Mouse (Mus musculus) WW6 (cell line): Measurements from ENCODE around the gene Gm49396.

Experiments
- DNase-seq: peaks from one replicate; pipeline ENCODE4 v3.0.0-alpha.2; 2013; ENCODE audit warnings: low read depth, low spot score

Gene Gm49396

GRCm38 (mm10) chr7:30586455-30587020, 23.4 kb downstream of the Gm49396 start:
- no peak for DNase-seq

GRCm38 (mm10) chr7:30587842-30588667, 24.9 kb downstream of the Gm49396 start:
- DNase-seq, result no peak

GRCm38 (mm10) chr7:30588676-30589434, 25.7 kb downstream of the Gm49396 start, which contains the start of gene Kmt2b:
Gene Kmt2b (minus strand): TSS chr7:30588726.
- DNase-seq, result peak; percentile 98

GRCm38 (mm10) chr7:30589435-30590301, 26.5 kb downstream of the Gm49396 start:
- DNase-seq, result peak; percentile 57

GRCm38 (mm10) chr7:30590927-30591604, 27.9 kb downstream of the Gm49396 start:
- DNase-seq, result no peak

- no peak for DNase-seq
These were observed 28.4 kb downstream of the Gm49396 start for GRCm38 (mm10) chr7:30591605-30591951.

GRCm38 (mm10) chr7:30592772-30593423, 29.8 kb downstream of the Gm49396 start:
- DNase-seq, result no peak

- DNase-seq, result no peak
These were observed 30.7 kb downstream of the Gm49396 start for GRCm38 (mm10) chr7:30593579-30594509.

- no peak for DNase-seq
These were observed 31.4 kb downstream of the Gm49396 start for GRCm38 (mm10) chr7:30594510-30595024.

GRCm38 (mm10) chr7:30596093-30596492, 32.9 kb downstream of the Gm49396 start:
- DNase-seq, result no peak

- no peak for DNase-seq
These were observed 33.7 kb downstream of the Gm49396 start for GRCm38 (mm10) chr7:30596811-30597210.

GRCm38 (mm10) chr7:30598786-30599185, 35.6 kb downstream of the Gm49396 start, which contains the start of gene Zbtb32:
Gene Zbtb32 (minus strand): TSS chr7:30598909.
- no peak for DNase-seq

- peak; percentile 89 for DNase-seq
These were observed 36.8 kb downstream of the Gm49396 start for GRCm38 (mm10) chr7:30599933-30600353.

- no peak for DNase-seq
These were observed 37.5 kb downstream of the Gm49396 start for GRCm38 (mm10) chr7:30600651-30601050.

GRCm38 (mm10) chr7:30602583-30602982, 39.4 kb downstream of the Gm49396 start:
- no peak for DNase-seq

GRCm38 (mm10) chr7:30604424-30604823, 41.3 kb downstream of the Gm49396 start:
- no peak for DNase-seq

- DNase-seq, result no peak
These were observed 41.8 kb downstream of the Gm49396 start for GRCm38 (mm10) chr7:30604944-30605343.

- DNase-seq, result peak; percentile 86
These were observed 44.7 kb downstream of the Gm49396 start for GRCm38 (mm10) chr7:30607706-30608309.
